Mouse (Mus musculus) testis, adult 2 months (tissue): ENCODE results near the gene Thg1l.

Experiments
- CTCF ChIP-seq: fragments of 200-500 bp; IDR thresholded peaks from 2 replicates; pipeline ENCODE4 v1.5.1; 2012; ENCODE audit warnings: low read depth, mild to moderate bottlenecking, inconsistent platforms, low read length, moderate library complexity; ENCODE audit not compliant: control insufficient read depth, insufficient read depth, insufficient replicate concordance
- POLR2A ChIP-seq: fragments of 200-500 bp; IDR thresholded peaks from 2 replicates; pipeline ENCODE4 v1.6.1; 2012; ENCODE audit warnings: low read depth, mild to moderate bottlenecking, inconsistent platforms, low read length, moderate library complexity; ENCODE audit not compliant: control insufficient read depth

DNA sequence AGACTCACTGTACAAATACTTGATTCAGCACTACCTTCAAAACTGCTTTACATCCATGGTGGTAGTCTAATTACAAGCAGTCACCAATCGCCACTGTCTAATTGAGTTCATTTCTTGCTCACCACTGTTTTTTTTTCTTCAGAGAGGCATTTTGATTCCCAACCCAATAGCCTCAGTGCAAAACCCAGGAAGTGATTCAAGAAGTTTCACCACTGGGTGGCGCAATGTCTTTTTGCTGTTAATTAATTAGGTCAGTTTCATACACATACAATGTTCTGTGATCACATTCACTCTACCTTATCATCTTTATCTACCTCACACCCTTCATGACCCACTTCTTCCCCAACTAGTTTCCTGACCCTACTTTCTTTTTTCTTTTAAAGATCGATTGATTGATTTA lies 4.3 kb upstream of the Thg1l start:
- no peak for TF ChIP-seq POLR2A
- no peak for TF ChIP-seq CTCF
